Mouse (Mus musculus): Measurements from ENCODE around the gene Afp. TPM values are rescaled to one million over a fixed set of nuclear protein-coding genes. Genes with fewer than 3 reads are reported as not detected.

Afp gene
- polyA plus RNA-seq (2015; fragmentation: Nextera tagmentation; extraction: Ambion mirVana): 28.8 and 206 TPM in 2 replicates

GRCm38 (mm10) chr5:90490518-90490917, at the start of gene Afp:
Gene Afp (plus strand): TSS chr5:90490737.
- WGBS: 72% methylated on average over 7 of the region's 7 CpGs
- ATAC-seq (ENCODE audit: extremely low read depth, insufficient number of reproducible peaks, low FRiP score, low TSS enrichment): no peak
- Histone ChIP-seq H3K4me2 (no peak within 1 kb of the TSS), H3K4me3 (no peak within 1 kb of the TSS), H3K27ac (replicated peaks) (no peak within 1 kb of the TSS), H3K27me3 (replicated peaks) (no peaks in the 10 kb centered on the region), H3K4me1 (0 out of 2 replicates have a peak, but pooled peaks cover 3% of the 10 kb centered on the region), H3K36me3 (no peaks in the 10 kb centered on the region), H3K9me3 (no peaks in the 10 kb centered on the region), H3K9ac (no peak within 1 kb of the TSS)

- no peaks in the 10 kb centered on the region for H3K36me3 ChIP-seq
- 78% methylated on average over 3 of the region's 3 CpGs for WGBS
- no peaks in the 10 kb centered on the region for H3K27me3 ChIP-seq (replicated peaks)
Measured at GRCm38 (mm10) chr5:90447577-90447976, 43.0 kb upstream of the Afp start.

GRCm38 (mm10) chr5:90449961-90450360, 40.6 kb upstream of the Afp start:
- no peak overlapping the region for H3K9ac ChIP-seq
- no peak overlapping the region for H3K4me2 ChIP-seq
- H3K27me3 ChIP-seq (replicated peaks): no peaks in the 10 kb centered on the region
- no peak for ATAC-seq (ENCODE audit: extremely low read depth, insufficient number of reproducible peaks, low FRiP score, low TSS enrichment)
- no peaks in the 10 kb centered on the region for H3K4me1 ChIP-seq
- no peak overlapping the region for H3K4me3 ChIP-seq
- H3K36me3 ChIP-seq: no peaks in the 10 kb centered on the region
- no peaks in the 10 kb centered on the region for H3K9me3 ChIP-seq
- 63% methylated on average over 5 of the region's 5 CpGs for WGBS
- no peak overlapping the region for H3K27ac ChIP-seq (replicated peaks)

More at GRCm38 (mm10) chr5:90447577-90447976, 43.0 kb upstream of the Afp start:
- Histone ChIP-seq H3K9me3 (no peaks in the 10 kb centered on the region), H3K9ac (no peak overlapping the region), H3K4me1 (no peaks in the 10 kb centered on the region), H3K4me3 (no peak overlapping the region), H3K4me2 (no peak overlapping the region), H3K27ac (replicated peaks) (no peak overlapping the region)
- no peak for ATAC-seq (ENCODE audit: extremely low read depth, insufficient number of reproducible peaks, low FRiP score, low TSS enrichment)

GRCm38 (mm10) chr5:90452711-90453110, 37.8 kb upstream of the Afp start:
- Histone ChIP-seq H3K9ac (no peak overlapping the region), H3K4me3 (no peak overlapping the region), H3K27ac (replicated peaks) (no peak overlapping the region), H3K4me2 (no peak overlapping the region), H3K9me3 (no peaks in the 10 kb centered on the region), H3K27me3 (replicated peaks) (no peaks in the 10 kb centered on the region), H3K4me1 (no peaks in the 10 kb centered on the region), H3K36me3 (no peaks in the 10 kb centered on the region)
- WGBS: 67% methylated on average over 4 of the region's 4 CpGs
- no peak for ATAC-seq (ENCODE audit: extremely low read depth, insufficient number of reproducible peaks, low FRiP score, low TSS enrichment)

GRCm38 (mm10) chr5:90457241-90457640, 33.3 kb upstream of the Afp start:
- ATAC-seq (ENCODE audit: extremely low read depth, insufficient number of reproducible peaks, low FRiP score, low TSS enrichment): no peak

GRCm38 (mm10) chr5:90458727-90459126, 31.8 kb upstream of the Afp start:
- no peaks in the 10 kb centered on the region for H3K4me1 ChIP-seq
- H3K36me3 ChIP-seq: no peaks in the 10 kb centered on the region
- H3K4me3 ChIP-seq: no peak overlapping the region
- H3K4me2 ChIP-seq: no peak overlapping the region
- WGBS: 56% methylated on average over 5 of the region's 5 CpGs
- H3K9ac ChIP-seq: no peak overlapping the region
- H3K27me3 ChIP-seq (replicated peaks): no peaks in the 10 kb centered on the region
- no peak overlapping the region for H3K27ac ChIP-seq (replicated peaks)
- ATAC-seq (ENCODE audit: extremely low read depth, insufficient number of reproducible peaks, low FRiP score, low TSS enrichment): no peak
- H3K9me3 ChIP-seq: no peaks in the 10 kb centered on the region

More at GRCm38 (mm10) chr5:90457241-90457640, 33.3 kb upstream of the Afp start:
- Histone ChIP-seq H3K27me3 (replicated peaks) (no peaks in the 10 kb centered on the region), H3K27ac (replicated peaks) (no peak overlapping the region), H3K4me3 (no peak overlapping the region), H3K9ac (no peak overlapping the region), H3K4me2 (no peak overlapping the region), H3K36me3 (no peaks in the 10 kb centered on the region), H3K9me3 (no peaks in the 10 kb centered on the region), H3K4me1 (no peaks in the 10 kb centered on the region)
- WGBS: 72% methylated on average over 1 of the region's 1 CpGs

GRCm38 (mm10) chr5:90460619-90461018, 29.9 kb upstream of the Afp start, which contains the start of gene Alb:
Gene Alb (plus strand): TSS chr5:90460897.
- H3K27ac ChIP-seq (replicated peaks): no peak within 1 kb of the TSS
- ATAC-seq (ENCODE audit: extremely low read depth, insufficient number of reproducible peaks, low FRiP score, low TSS enrichment): no peak
- H3K9ac ChIP-seq: no peak within 1 kb of the TSS

GRCm38 (mm10) chr5:90466806-90467205, 23.7 kb upstream of the Afp start:
- Histone ChIP-seq H3K27ac (replicated peaks) (no peak overlapping the region), H3K4me2 (no peak overlapping the region), H3K27me3 (replicated peaks) (no peaks in the 10 kb centered on the region), H3K9ac (no peak overlapping the region), H3K9me3 (no peaks in the 10 kb centered on the region), H3K4me1 (no peaks in the 10 kb centered on the region), H3K36me3 (no peaks in the 10 kb centered on the region), H3K4me3 (no peak overlapping the region)
- WGBS: 63% methylated on average over 4 of the region's 4 CpGs
- no peak for ATAC-seq (ENCODE audit: extremely low read depth, insufficient number of reproducible peaks, low FRiP score, low TSS enrichment)

More at GRCm38 (mm10) chr5:90460619-90461018, 29.9 kb upstream of the Afp start, which contains the start of gene Alb:
- Histone ChIP-seq H3K4me2 (no peak within 1 kb of the TSS), H3K36me3 (no peaks in the 10 kb centered on the region), H3K9me3 (no peaks in the 10 kb centered on the region), H3K4me3 (no peak within 1 kb of the TSS), H3K27me3 (replicated peaks) (no peaks in the 10 kb centered on the region), H3K4me1 (no peaks in the 10 kb centered on the region)
- 87% methylated on average over 8 of the region's 8 CpGs for WGBS

GRCm38 (mm10) chr5:90467245-90467644, 23.3 kb upstream of the Afp start:
- Histone ChIP-seq H3K4me1 (no peaks in the 10 kb centered on the region), H3K27me3 (replicated peaks) (no peaks in the 10 kb centered on the region), H3K9me3 (no peaks in the 10 kb centered on the region), H3K9ac (no peak overlapping the region), H3K27ac (replicated peaks) (no peak overlapping the region), H3K4me2 (no peak overlapping the region), H3K4me3 (no peak overlapping the region), H3K36me3 (no peaks in the 10 kb centered on the region)
- ATAC-seq (ENCODE audit: extremely low read depth, insufficient number of reproducible peaks, low FRiP score, low TSS enrichment): no peak
- 64% methylated on average over 6 of the region's 6 CpGs for WGBS

- no peak for ATAC-seq (ENCODE audit: extremely low read depth, insufficient number of reproducible peaks, low FRiP score, low TSS enrichment)
- 65% methylated on average over 3 of the region's 3 CpGs for WGBS
- H3K9ac ChIP-seq: no peak overlapping the region
- H3K4me2 ChIP-seq: no peak overlapping the region
- no peaks in the 10 kb centered on the region for H3K4me1 ChIP-seq
- no peaks in the 10 kb centered on the region for H3K9me3 ChIP-seq
- H3K27me3 ChIP-seq (replicated peaks): no peaks in the 10 kb centered on the region
- no peak overlapping the region for H3K4me3 ChIP-seq
- no peaks in the 10 kb centered on the region for H3K36me3 ChIP-seq
- H3K27ac ChIP-seq (replicated peaks): no peak overlapping the region
Measured at GRCm38 (mm10) chr5:90470836-90471235, 19.7 kb upstream of the Afp start.

- H3K27ac ChIP-seq (replicated peaks): no peak overlapping the region
- H3K4me1 ChIP-seq: no peaks in the 10 kb centered on the region
- no peaks in the 10 kb centered on the region for H3K27me3 ChIP-seq (replicated peaks)
- no peaks in the 10 kb centered on the region for H3K36me3 ChIP-seq
- WGBS: 72% methylated on average over 4 of the region's 4 CpGs
- H3K9ac ChIP-seq: no peak overlapping the region
- H3K4me3 ChIP-seq: no peak overlapping the region
- no peak for ATAC-seq (ENCODE audit: extremely low read depth, insufficient number of reproducible peaks, low FRiP score, low TSS enrichment)
- no peak overlapping the region for H3K4me2 ChIP-seq
- no peaks in the 10 kb centered on the region for H3K9me3 ChIP-seq
Measured at GRCm38 (mm10) chr5:90473902-90474301, 16.6 kb upstream of the Afp start.

- Histone ChIP-seq H3K9me3 (no peaks in the 10 kb centered on the region), H3K36me3 (no peaks in the 10 kb centered on the region), H3K9ac (no peak overlapping the region), H3K27ac (replicated peaks) (no peak overlapping the region), H3K27me3 (replicated peaks) (no peaks in the 10 kb centered on the region), H3K4me1 (no peaks in the 10 kb centered on the region), H3K4me3 (no peak overlapping the region), H3K4me2 (no peak overlapping the region)
- WGBS: 77% methylated on average over 5 of the region's 5 CpGs
- no peak for ATAC-seq (ENCODE audit: extremely low read depth, insufficient number of reproducible peaks, low FRiP score, low TSS enrichment)
Measured at GRCm38 (mm10) chr5:90474369-90474768, 16.2 kb upstream of the Afp start.
